Mouse (Mus musculus): ENCODE measurements around the gene Pcyox1. TPM values are rescaled to one million over a fixed set of nuclear protein-coding genes. Genes with fewer than 3 reads are reported as not detected.

The Pcyox1 gene
- polyA plus RNA-seq, 1 experiment from 2014 or later = 113 TPM

- Histone ChIP-seq H3K27ac (ENCODE audit: low read length) (no peak within 1 kb of the TSS), H3K4me3 (ENCODE audit: low read length) (no peak within 1 kb of the TSS), H3K36me3 (ENCODE audit: insufficient read depth, low read length) (peaks cover 62% of the 10 kb centered on the region), H3K9me3 (ENCODE audit: low read length) (no peaks in the 10 kb centered on the region), H3K4me1 (ENCODE audit: insufficient read depth, low read length) (no peaks in the 10 kb centered on the region), H3K27me3 (ENCODE audit: insufficient read depth, low read length) (no peaks in the 10 kb centered on the region), H3K9ac (replicated peaks; ENCODE audit: low read length) (no peak within 1 kb of the TSS), H3K4me2 (replicated peaks; ENCODE audit: low read depth, low read length) (no peak within 1 kb of the TSS)
- WGBS = 89% methylated on average over 1 of the region's 1 CpGs
- ATAC-seq (ENCODE audit: low FRiP score, low TSS enrichment) = no peak
Observed at GRCm38 (mm10) chr6:86426358-86426757, 29.4 kb upstream of the Pcyox1 start, which contains the start of gene Gm44790. Gene Gm44790, plus strand, starts transcription at chr6:86426658.

- H3K4me2 ChIP-seq (replicated peaks; ENCODE audit: low read depth, low read length) = no peak overlapping the region
- H3K9ac ChIP-seq (replicated peaks; ENCODE audit: low read length) = no peak overlapping the region
- no peaks in the 10 kb centered on the region for H3K27me3 ChIP-seq (ENCODE audit: insufficient read depth, low read length)
- H3K4me1 ChIP-seq (ENCODE audit: insufficient read depth, low read length) = no peaks in the 10 kb centered on the region
- H3K4me3 ChIP-seq (ENCODE audit: low read length) = no peak overlapping the region
- WGBS = 78% methylated on average over 6 of the region's 6 CpGs
- peaks cover 71% of the 10 kb centered on the region for H3K36me3 ChIP-seq (ENCODE audit: insufficient read depth, low read length)
- ATAC-seq (ENCODE audit: low FRiP score, low TSS enrichment) = no peak
- H3K27ac ChIP-seq (ENCODE audit: low read length) = no peak overlapping the region
- no peaks in the 10 kb centered on the region for H3K9me3 ChIP-seq (ENCODE audit: low read length)
Observed at GRCm38 (mm10) chr6:86420491-86420890, 23.5 kb upstream of the Pcyox1 start.

GRCm38 (mm10) chr6:86419239-86419638 lies 22.3 kb upstream of the Pcyox1 start:
- Histone ChIP-seq H3K9me3 (ENCODE audit: low read length) (no peaks in the 10 kb centered on the region), H3K27ac (ENCODE audit: low read length) (no peak overlapping the region), H3K4me3 (ENCODE audit: low read length) (no peak overlapping the region), H3K36me3 (ENCODE audit: insufficient read depth, low read length) (peaks cover 72% of the 10 kb centered on the region), H3K4me1 (ENCODE audit: insufficient read depth, low read length) (no peaks in the 10 kb centered on the region), H3K9ac (replicated peaks; ENCODE audit: low read length) (no peak overlapping the region), H3K27me3 (ENCODE audit: insufficient read depth, low read length) (no peaks in the 10 kb centered on the region), H3K4me2 (replicated peaks; ENCODE audit: low read depth, low read length) (no peak overlapping the region)
- 86% methylated on average over 3 of the region's 3 CpGs for WGBS
- ATAC-seq (ENCODE audit: low FRiP score, low TSS enrichment) = no peak

- Histone ChIP-seq H3K4me1 (ENCODE audit: insufficient read depth, low read length) (no peaks in the 10 kb centered on the region), H3K4me3 (ENCODE audit: low read length) (no peak overlapping the region), H3K27me3 (ENCODE audit: insufficient read depth, low read length) (no peaks in the 10 kb centered on the region), H3K4me2 (replicated peaks; ENCODE audit: low read depth, low read length) (no peak overlapping the region), H3K9ac (replicated peaks; ENCODE audit: low read length) (no peak overlapping the region), H3K9me3 (ENCODE audit: low read length) (no peaks in the 10 kb centered on the region), H3K27ac (ENCODE audit: low read length) (no peak overlapping the region), H3K36me3 (ENCODE audit: insufficient read depth, low read length) (peaks cover 71% of the 10 kb centered on the region)
- ATAC-seq (ENCODE audit: low FRiP score, low TSS enrichment) = no peak
- WGBS = 93% methylated on average over 6 of the region's 6 CpGs
Observed at GRCm38 (mm10) chr6:86418711-86419110, 21.8 kb upstream of the Pcyox1 start.

GRCm38 (mm10) chr6:86406306-86406705 lies 9.4 kb upstream of the Pcyox1 start:
- H3K4me2 ChIP-seq (replicated peaks; ENCODE audit: low read depth, low read length) = peak overlapping the region; percentile 37
- 0 out of 2 replicates have a peak, but pooled peaks cover 7% of the 10 kb centered on the region for H3K36me3 ChIP-seq (ENCODE audit: insufficient read depth, low read length)
- no peak overlapping the region; the same call in 1 of the 2 replicates for H3K4me3 ChIP-seq (ENCODE audit: low read length)
- H3K27me3 ChIP-seq (ENCODE audit: insufficient read depth, low read length) = no peaks in the 10 kb centered on the region
- H3K9me3 ChIP-seq (ENCODE audit: low read length) = no peaks in the 10 kb centered on the region
- H3K27ac ChIP-seq (ENCODE audit: low read length) = no peak overlapping the region
- H3K4me1 ChIP-seq (ENCODE audit: insufficient read depth, low read length) = peaks cover 11% of the 10 kb centered on the region
- no peak for ATAC-seq (ENCODE audit: low FRiP score, low TSS enrichment)
- H3K9ac ChIP-seq (replicated peaks; ENCODE audit: low read length) = no peak overlapping the region

GRCm38 (mm10) chr6:86404996-86405395 lies 8.0 kb upstream of the Pcyox1 start:
- WGBS = under 1% methylated on average over 11 of the region's 11 CpGs

GRCm38 (mm10) chr6:86404100-86404861 lies 7.3 kb upstream of the Pcyox1 start, which contains the start of gene Tia1:
Gene Tia1, plus strand, starts transcription at chr6:86404219.
- Histone ChIP-seq H3K9ac (replicated peaks; ENCODE audit: low read length) (peak within 1 kb of the TSS; percentile 99), H3K4me1 (ENCODE audit: insufficient read depth, low read length) (peaks cover 14% of the 10 kb centered on the region), H3K27ac (ENCODE audit: low read length) (peak within 1 kb of the TSS; percentile 100), H3K4me2 (replicated peaks; ENCODE audit: low read depth, low read length) (peak within 1 kb of the TSS; percentile 67), H3K27me3 (ENCODE audit: insufficient read depth, low read length) (no peaks in the 10 kb centered on the region), H3K36me3 (ENCODE audit: insufficient read depth, low read length) (0 out of 2 replicates have a peak, but pooled peaks cover 7% of the 10 kb centered on the region), H3K9me3 (ENCODE audit: low read length) (no peaks in the 10 kb centered on the region), H3K4me3 (ENCODE audit: low read length) (peak within 1 kb of the TSS; percentile 93)
- under 1% methylated on average over 62 of the region's 62 CpGs for WGBS
- peak; percentile 97 for ATAC-seq (ENCODE audit: low FRiP score, low TSS enrichment)

More at GRCm38 (mm10) chr6:86404996-86405395, 8.0 kb upstream of the Pcyox1 start:
- Histone ChIP-seq H3K36me3 (ENCODE audit: insufficient read depth, low read length) (0 out of 2 replicates have a peak, but pooled peaks cover 7% of the 10 kb centered on the region), H3K4me2 (replicated peaks; ENCODE audit: low read depth, low read length) (peak overlapping the region; percentile 67), H3K4me3 (ENCODE audit: low read length) (peak overlapping the region; percentile 93), H3K9ac (replicated peaks; ENCODE audit: low read length) (peak overlapping the region; percentile 99), H3K27me3 (ENCODE audit: insufficient read depth, low read length) (no peaks in the 10 kb centered on the region), H3K27ac (ENCODE audit: low read length) (peak overlapping the region; percentile 100), H3K9me3 (ENCODE audit: low read length) (no peaks in the 10 kb centered on the region), H3K4me1 (ENCODE audit: insufficient read depth, low read length) (peaks cover 14% of the 10 kb centered on the region)
- no peak for ATAC-seq (ENCODE audit: low FRiP score, low TSS enrichment)

- Histone ChIP-seq H3K9me3 (ENCODE audit: low read length) (no peaks in the 10 kb centered on the region), H3K36me3 (ENCODE audit: insufficient read depth, low read length) (0 out of 2 replicates have a peak, but pooled peaks cover 6% of the 10 kb centered on the region), H3K4me2 (replicated peaks; ENCODE audit: low read depth, low read length) (peak overlapping the region; percentile 67), H3K9ac (replicated peaks; ENCODE audit: low read length) (peak overlapping the region; percentile 99), H3K4me3 (ENCODE audit: low read length) (peak overlapping the region; percentile 93), H3K27me3 (ENCODE audit: insufficient read depth, low read length) (no peaks in the 10 kb centered on the region; the same call in 1 of the 2 replicates), H3K4me1 (ENCODE audit: insufficient read depth, low read length) (peaks cover 14% of the 10 kb centered on the region), H3K27ac (ENCODE audit: low read length) (peak overlapping the region; percentile 100)
- WGBS = under 1% methylated on average over 15 of the region's 15 CpGs
- peak; percentile 60; the same call in 1 of the 2 replicates for ATAC-seq (ENCODE audit: low FRiP score, low TSS enrichment)
Observed at GRCm38 (mm10) chr6:86403728-86404099, 6.8 kb upstream of the Pcyox1 start.

GRCm38 (mm10) chr6:86402681-86403607 lies 6.0 kb upstream of the Pcyox1 start:
- H3K4me3 ChIP-seq (ENCODE audit: low read length) = peak overlapping the region; percentile 93
- peak overlapping the region; percentile 67 for H3K4me2 ChIP-seq (replicated peaks; ENCODE audit: low read depth, low read length)
- no peak for ATAC-seq (ENCODE audit: low FRiP score, low TSS enrichment)
- H3K27me3 ChIP-seq (ENCODE audit: insufficient read depth, low read length) = no peaks in the 10 kb centered on the region; the same call in 1 of the 2 replicates
- H3K9ac ChIP-seq (replicated peaks; ENCODE audit: low read length) = no peak overlapping the region
- WGBS = 40% methylated on average over 12 of the region's 12 CpGs
- 0 out of 2 replicates have a peak, but pooled peaks cover 5% of the 10 kb centered on the region for H3K36me3 ChIP-seq (ENCODE audit: insufficient read depth, low read length)
- H3K9me3 ChIP-seq (ENCODE audit: low read length) = no peaks in the 10 kb centered on the region
- H3K4me1 ChIP-seq (ENCODE audit: insufficient read depth, low read length) = peaks cover 14% of the 10 kb centered on the region
- H3K27ac ChIP-seq (ENCODE audit: low read length) = no peak overlapping the region
